ENCODE assay signal across 8 mouse cellular contexts in the genomic region with DNA sequence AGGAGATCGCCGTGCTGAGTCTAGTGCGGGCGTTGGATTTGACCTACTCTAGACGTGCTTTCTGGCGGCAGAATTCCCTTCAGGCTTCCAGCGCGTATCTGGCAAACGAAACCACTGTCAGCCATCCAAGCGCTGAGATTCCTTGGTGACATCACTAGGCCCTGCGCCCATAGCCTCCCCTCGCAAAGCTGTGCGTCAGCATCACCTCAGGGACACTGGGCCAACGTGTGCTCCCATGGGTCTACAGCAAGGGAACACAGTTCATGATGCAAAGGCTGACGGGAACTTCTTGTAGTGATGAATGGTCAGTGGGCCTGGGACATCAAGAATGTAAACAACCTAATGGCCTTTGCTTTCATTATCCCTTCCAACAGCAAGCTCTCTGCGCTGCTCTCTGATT.
DNase-seq lines count a peak whose midpoint lies in the region; ATAC-seq lines count a peak whose summit lies in the region.

No protein-coding gene starts in this region.

- DNase-seq in forebrain, embryonic 14.5 days (ENCODE audit: low spot score), result peak; percentile 22
- DNase-seq in forebrain, embryonic 11.5 days (ENCODE audit: low spot score), result no peak
- peak; percentile 60 to 66 for DNase-seq in kidney, postnatal 4 days
- peak; percentile 59 for DNase-seq in testis, postnatal 10 days (ENCODE audit: low spot score)
- DNase-seq in left cerebral cortex, adult 18-20 months (ENCODE audit: low spot score in 2 of 2), result no peak

- WGBS in forebrain, embryonic 14.5 days, result 78% methylated on average over 16 of the region's 16 CpGs
- WGBS in forebrain, embryonic 11.5 days, result 84% methylated on average over 16 of the region's 16 CpGs
- 64% methylated on average over 16 of the region's 16 CpGs for whole genome bisulfite sequencing in heart, embryonic 15.5 days

- H3K36me3 ChIP-seq in forebrain, embryonic 14.5 days (ENCODE audit: control insufficient read depth, insufficient read depth, low read length), result no peaks in the 10 kb centered on the region
- H3K36me3 ChIP-seq in forebrain, embryonic 11.5 days (ENCODE audit: control insufficient read depth, insufficient read depth, low read length), result no peaks in the 10 kb centered on the region
- no peaks in the 10 kb centered on the region for H3K36me3 ChIP-seq in heart, embryonic 15.5 days

- no peaks in the 10 kb centered on the region for H3K9me3 ChIP-seq in forebrain, embryonic 14.5 days (replicated peaks; ENCODE audit: control insufficient read depth, low read length)
- no peaks in the 10 kb centered on the region for H3K9me3 ChIP-seq in forebrain, embryonic 11.5 days (ENCODE audit: control insufficient read depth, low read length)
- no peaks in the 10 kb centered on the region for H3K9me3 ChIP-seq in heart, embryonic 15.5 days (replicated peaks)

- H3K9ac ChIP-seq in forebrain, embryonic 14.5 days (ENCODE audit: low read length), result no peak overlapping the region
- no peak overlapping the region for H3K9ac ChIP-seq in forebrain, embryonic 11.5 days (ENCODE audit: low read length)
- H3K9ac ChIP-seq in heart, embryonic 15.5 days, result no peak overlapping the region

- ATAC-seq in forebrain, embryonic 14.5 days, result no peak
- no peak for ATAC-seq in forebrain, embryonic 11.5 days (replicated peaks; ENCODE audit: low FRiP score)
- 0 out of 2 replicates have a peak, but pooled peaks have one; percentile 50 for ATAC-seq in heart, embryonic 15.5 days (replicated peaks; ENCODE audit: insufficient number of reproducible peaks, insufficient read depth, low FRiP score, low read depth)
- ATAC-seq in erythroblast, adult 5-6 weeks (replicated peaks; ENCODE audit: low FRiP score, poor library complexity, severe bottlenecking), result no peak
- no peak for ATAC-seq in erythroid progenitor cell, adult 5-6 weeks (replicated peaks; ENCODE audit: low FRiP score, poor library complexity, severe bottlenecking)

- H3K4me2 ChIP-seq in forebrain, embryonic 14.5 days (ENCODE audit: low read length), result no peak overlapping the region
- H3K4me2 ChIP-seq in forebrain, embryonic 11.5 days (ENCODE audit: low read depth, low read length, severe bottlenecking), result no peak overlapping the region
- H3K4me2 ChIP-seq in heart, embryonic 15.5 days, result no peak overlapping the region

- no peak overlapping the region for H3K4me3 ChIP-seq in forebrain, embryonic 14.5 days (ENCODE audit: low read depth, low read length)
- H3K4me3 ChIP-seq in forebrain, embryonic 11.5 days (ENCODE audit: low read depth, low read length), result no peak overlapping the region
- no peak overlapping the region for H3K4me3 ChIP-seq in heart, embryonic 15.5 days

- no peak overlapping the region for H3K27ac ChIP-seq in forebrain, embryonic 14.5 days (ENCODE audit: low read depth, low read length)
- H3K27ac ChIP-seq in forebrain, embryonic 11.5 days (ENCODE audit: low read depth, low read length), result no peak overlapping the region
- no peak overlapping the region for H3K27ac ChIP-seq in heart, embryonic 15.5 days

- no peaks in the 10 kb centered on the region for H3K27me3 ChIP-seq in forebrain, embryonic 14.5 days (replicated peaks; ENCODE audit: control insufficient read depth, insufficient read depth, low read length)
- no peaks in the 10 kb centered on the region for H3K27me3 ChIP-seq in forebrain, embryonic 11.5 days (ENCODE audit: control insufficient read depth, insufficient read depth, low read length)
- H3K27me3 ChIP-seq in heart, embryonic 15.5 days, result no peaks in the 10 kb centered on the region

- H3K4me1 ChIP-seq in forebrain, embryonic 14.5 days (ENCODE audit: control insufficient read depth, insufficient read depth, low read length), result peaks cover 10% of the 10 kb centered on the region
- peaks cover 9% of the 10 kb centered on the region; the same call in 1 of the 2 replicates for H3K4me1 ChIP-seq in forebrain, embryonic 11.5 days (replicated peaks; ENCODE audit: control insufficient read depth, insufficient read depth, low read length)
- H3K4me1 ChIP-seq in heart, embryonic 15.5 days (replicated peaks), result peaks cover 12% of the 10 kb centered on the region; the same call in 1 of the 2 replicates

Comparison
In these comparisons a context has a peak if more than half of its experiments do, and no peak if none do; other contexts are left out.
1. DNase-seq: peak in forebrain, embryonic 14.5 days (single experiment), kidney, postnatal 4 days (2 of 2) and testis, postnatal 10 days (single experiment); none in forebrain, embryonic 11.5 days (single experiment) and left cerebral cortex, adult 18-20 months (0 of 2).